Comparison of ENCODE assay signal across 16 mouse cellular contexts in the genomic region with DNA sequence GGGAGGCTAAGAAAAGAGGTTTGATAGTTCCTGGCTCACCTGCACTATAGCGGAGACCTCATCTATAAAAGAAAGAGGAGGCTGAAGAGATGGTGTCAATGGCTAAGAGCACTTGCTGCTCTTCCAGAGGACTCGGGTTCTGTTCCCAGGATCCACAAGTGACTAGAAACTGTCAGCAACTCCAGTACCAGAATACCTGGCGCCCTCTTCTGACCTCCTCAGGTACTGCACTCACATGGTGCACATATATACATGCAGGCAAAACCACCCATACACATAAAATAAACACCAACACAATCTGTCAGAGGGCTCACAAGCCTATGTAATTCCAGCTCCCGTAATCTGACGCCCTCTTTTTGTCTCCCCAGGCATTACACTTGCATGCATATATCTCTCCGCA. TPM values are rescaled to one million over a fixed set of nuclear protein-coding genes. Genes with fewer than 3 reads are reported as not detected.
DNase-seq lines count a peak whose midpoint lies in the region; TF ChIP-seq lines count a peak whose summit lies in the region.
"Had no signal": no experiment of that assay in that cellular context is flagged by ENCODE, and none has a peak within 500 bp of the region (broad histone marks: within the 10 kb centered on the region; RNA-seq: fewer than 3 reads in every experiment).

No protein-coding gene starts in this region.

- H3K27ac ChIP-seq in ES-Bruce4 (ENCODE audit: insufficient read depth, low read length): no peak overlapping the region
- H3K27ac ChIP-seq: heart, embryonic 15.5 days had no signal

- no peaks in the 10 kb centered on the region for H3K36me3 ChIP-seq in ES-Bruce4 (ENCODE audit: control insufficient read depth, insufficient read depth, low read length, poor library complexity, severe bottlenecking)
- H3K36me3 ChIP-seq: heart, embryonic 15.5 days had no signal

- peaks cover 7% of the 10 kb centered on the region for H3K4me1 ChIP-seq in ES-Bruce4 (ENCODE audit: control insufficient read depth, insufficient read depth, low read length)

- H3K27me3 ChIP-seq in ES-Bruce4 (ENCODE audit: control insufficient read depth, insufficient read depth, low read length, poor library complexity, severe bottlenecking): no peaks in the 10 kb centered on the region
- H3K27me3 ChIP-seq: heart, embryonic 15.5 days had no signal

- peak; percentile 9 for TF ChIP-seq CTCF in ES-Bruce4 (IDR thresholded peaks at IDR 0.05; ENCODE audit: low read depth, low read length)

- H3K9ac ChIP-seq in ES-Bruce4 (ENCODE audit: low read depth, poor library complexity, severe bottlenecking): no peak overlapping the region
- H3K9ac ChIP-seq: heart, embryonic 15.5 days had no signal

- intact Hi-C loops in gastrocnemius, postnatal 14 days (cut with DNase I; ENCODE audit: low total_unique reads): loop anchor here (5.0 kb wide), 1 partner anchor 34 kb away; the partner anchor contains the start of gene Ech1

- no peak for TF ChIP-seq EP300 in ES-Bruce4 (IDR thresholded peaks at IDR 0.05; ENCODE audit: insufficient read depth, low read depth, low read length)

- H3K4me3 ChIP-seq in ES-Bruce4 (ENCODE audit: low read depth, low read length): no peak overlapping the region
- H3K4me3 ChIP-seq: heart, embryonic 15.5 days had no signal

- no peaks in the 10 kb centered on the region for H3K9me3 ChIP-seq in ES-Bruce4 (replicated peaks; ENCODE audit: control insufficient read depth, insufficient read depth, low read length, poor library complexity, severe bottlenecking)
- H3K9me3 ChIP-seq: heart, embryonic 15.5 days had no signal

- peak; percentile 24 for DNase-seq in layer of hippocampus, adult 11-12 months (ENCODE audit: low spot score)
- no peak for DNase-seq in layer of hippocampus, adult 18-20 months (ENCODE audit: low spot score in 2 of 2)
- DNase-seq in B cell, adult 2 months: peak; percentile 60 to 61
- DNase-seq in naive thymus-derived CD4-positive, alpha-beta T cell, adult 2 months (ENCODE audit: low read depth): peak; percentile 51
- no peak for DNase-seq in right cerebral cortex, postnatal 10 days (ENCODE audit: low spot score in 2 of 2)
- DNase-seq in gastrocnemius, postnatal 14 days: no peak
- DNase-seq: cerebellum, adult 2 months; embryo, embryonic 11 days; kidney, adult 9 months; left cerebral cortex, postnatal 4 days; lung, adult 18-20 months; retina, postnatal 1 day; thymus, adult 2 months had no signal

- no peak for TF ChIP-seq POLR2A in ES-Bruce4 (IDR thresholded peaks at IDR 0.05; ENCODE audit: insufficient read depth, low read length)

RNA-seq across cellular contexts. Expression of gene Lgals7, which starts 2.8 kb away (rescaled TPM):
- not detected for total RNA-seq in layer of hippocampus, adult 18-20 months (2021)
- not detected in 2 replicates for polyA plus RNA-seq in ES-Bruce4 (2011; ENCODE audit: insufficient read depth, insufficient read length, low read depth, missing spikeins)
- total RNA-seq in gastrocnemius, postnatal 14 days (2021): not detected
- total RNA-seq: layer of hippocampus, postnatal 14 days had no signal
- polyA plus RNA-seq: cerebellum, adult 2 months had no signal

RNA-seq across cellular contexts. Expression of gene Capn12, which starts 20.3 kb away (rescaled TPM):
- total RNA-seq in layer of hippocampus, adult 18-20 months (2021): under 1 TPM; 0.50 to 0.76 TPM
- polyA plus RNA-seq in ES-Bruce4 (2011; ENCODE audit: insufficient read depth, insufficient read length, low read depth, missing spikeins): 0.21 and 0.33 TPM in 2 replicates
- under 1 TPM; 0.10 to 0.13 TPM for total RNA-seq in gastrocnemius, postnatal 14 days (2021)

RNA-seq across cellular contexts. Expression of gene Lgals4, which starts 27.2 kb away (rescaled TPM):
- total RNA-seq in layer of hippocampus, adult 18-20 months (2021): 1 to 10 TPM; 3.5 to 5.6 TPM
- 1.9 and 2.4 TPM in 2 replicates for polyA plus RNA-seq in ES-Bruce4 (2011; ENCODE audit: insufficient read depth, insufficient read length, low read depth, missing spikeins)
- total RNA-seq in gastrocnemius, postnatal 14 days (2021): 1 to 10 TPM; 2.0 to 4.4 TPM

RNA-seq across cellular contexts. Expression of gene Ech1, which starts 35.9 kb away (rescaled TPM):
- 10 to 100 TPM; 63.1 to 71.0 TPM for total RNA-seq in layer of hippocampus, adult 18-20 months (2021)
- polyA plus RNA-seq in ES-Bruce4 (2011; ENCODE audit: insufficient read depth, insufficient read length, low read depth, missing spikeins): 41.3 and 53.0 TPM in 2 replicates
- total RNA-seq in gastrocnemius, postnatal 14 days (2021): 100 to 1,000 TPM; 198 to 334 TPM

RNA-seq across cellular contexts. Expression of gene Hnrnpl, which starts 52.6 kb away (rescaled TPM):
- total RNA-seq in layer of hippocampus, adult 18-20 months (2021): 100 to 1,000 TPM; 407 to 414 TPM
- 633 and 662 TPM in 2 replicates for polyA plus RNA-seq in ES-Bruce4 (2011; ENCODE audit: insufficient read depth, insufficient read length, low read depth, missing spikeins)
- 100 to 1,000 TPM; 158 to 189 TPM for total RNA-seq in gastrocnemius, postnatal 14 days (2021)

Comparison
In these comparisons a context has a peak if more than half of its experiments do, and no peak if none do; other contexts are left out.
1. DNase-seq: peak in layer of hippocampus, adult 11-12 months (single experiment), B cell, adult 2 months (2 of 2) and naive thymus-derived CD4-positive, alpha-beta T cell, adult 2 months (single experiment); none in layer of hippocampus, adult 18-20 months (0 of 2), right cerebral cortex, postnatal 10 days (0 of 2) and gastrocnemius, postnatal 14 days (single experiment).